Comparison of ENCODE assay signal across 1 mouse cellular context in the genomic region with DNA sequence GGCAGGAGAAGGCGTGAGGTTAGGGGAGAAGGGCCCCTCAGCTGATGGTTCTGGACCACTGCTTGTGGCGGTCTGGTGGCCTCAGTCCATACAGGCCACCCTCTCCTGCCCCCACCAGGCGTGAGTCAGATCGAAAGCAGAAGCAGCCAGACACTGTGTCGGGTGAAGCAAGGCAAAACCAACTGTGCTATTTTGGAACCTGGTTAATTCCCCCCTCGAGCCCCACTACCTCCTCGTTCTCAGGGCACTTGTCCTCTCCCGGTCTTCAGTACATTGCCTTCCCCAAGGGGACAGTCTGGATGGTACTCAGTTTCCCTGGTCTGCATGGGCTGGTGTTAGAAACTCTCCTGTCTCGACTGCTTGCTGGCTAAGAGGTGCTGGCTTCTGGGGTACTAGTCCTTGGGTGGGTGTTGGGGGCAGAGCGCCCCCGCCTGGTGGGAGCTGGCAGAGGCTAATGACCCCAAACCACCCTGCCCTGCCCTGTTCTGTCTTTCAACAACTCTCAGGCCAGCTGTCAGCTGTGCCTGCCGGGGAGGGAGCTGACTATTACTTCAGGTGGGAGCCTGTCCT.
A peak's percentile ranks its signal among the peaks of the same experiment; 100 is the strongest.
TF ChIP-seq lines count a peak whose summit lies in the region.

No protein-coding gene starts in this region.

TF ChIP-seq in CH12.LX, 34 proteins besides CTCF, POLR2A, EP300 and RAD21 (continued from another document):
- TF ChIP-seq ZNF384 (IDR thresholded peaks at IDR 0.05; ENCODE audit: low read depth, low read length) (no peak), IRF4 (IDR thresholded peaks at IDR 0.05; ENCODE audit: low read depth, low read length) (peak; percentile 100), ELF1 (IDR thresholded peaks at IDR 0.05; ENCODE audit: low read depth, low read length) (peak; percentile 51), JUND (conservative IDR thresholded peaks at IDR 0.05; ENCODE audit: low read depth, low read length) (peak; percentile 96), UBTF (IDR thresholded peaks at IDR 0.05; ENCODE audit: low read depth, low read length) (no peak), RCOR1 (conservative IDR thresholded peaks at IDR 0.05; ENCODE audit: low read depth, low read length) (peak; percentile 94; the same call in 1 of the 2 replicates), POLR2AphosphoS2 (IDR thresholded peaks at IDR 0.05; ENCODE audit: low read depth, low read length) (no peak), TCF12 (IDR thresholded peaks at IDR 0.05; ENCODE audit: low read depth, low read length) (peak; percentile 98), MAZ (IDR thresholded peaks at IDR 0.05; ENCODE audit: low read depth, low read length) (peak; percentile 99), E2F4 (IDR thresholded peaks at IDR 0.05; ENCODE audit: insufficient replicate concordance, low read depth, low read length) (no peak), MAFK (IDR thresholded peaks at IDR 0.05; ENCODE audit: insufficient replicate concordance, low read length) (peak; percentile 89), CHD2 (IDR thresholded peaks at IDR 0.05; ENCODE audit: low read length) (peak; percentile 96), BHLHE40 (IDR thresholded peaks at IDR 0.05; ENCODE audit: low read depth, low read length) (peak; percentile 95), MEF2A (IDR thresholded peaks at IDR 0.05; ENCODE audit: borderline replicate concordance, low read depth, low read length) (peak; percentile 100), GABPA (IDR thresholded peaks at IDR 0.05; ENCODE audit: insufficient replicate concordance, low read depth, low read length) (no peak), HCFC1 (IDR thresholded peaks at IDR 0.05; ENCODE audit: low read depth, low read length) (peak; percentile 45; the same call in 1 of the 2 replicates), PAX5 (IDR thresholded peaks at IDR 0.05; ENCODE audit: low read length) (no peak), MAX (IDR thresholded peaks at IDR 0.05; ENCODE audit: low read length) (peak; percentile 74), TBP (conservative IDR thresholded peaks at IDR 0.05; ENCODE audit: low read depth, low read length) (no peak), NRF1 (IDR thresholded peaks at IDR 0.05; ENCODE audit: low read depth, low read length) (peak; percentile 38), ZC3H11A (IDR thresholded peaks at IDR 0.05; ENCODE audit: low read depth, low read length) (no peak), USF2 (conservative IDR thresholded peaks at IDR 0.05; ENCODE audit: low read depth, low read length) (no peak), ETS1 (conservative IDR thresholded peaks at IDR 0.05; ENCODE audit: low read depth, low read length) (peak; percentile 97), SMC3 (IDR thresholded peaks at IDR 0.05; ENCODE audit: low read depth, low read length) (peak; percentile 67), MYC (IDR thresholded peaks at IDR 0.05; ENCODE audit: low read depth, low read length) (peak; percentile 68), JUN (IDR thresholded peaks at IDR 0.05; ENCODE audit: insufficient read depth, low read depth, low read length) (peak; percentile 89), ZMIZ1 (IDR thresholded peaks at IDR 0.05; ENCODE audit: low read depth, low read length) (no peak), MXI1 (IDR thresholded peaks at IDR 0.05; ENCODE audit: low read depth, low read length) (peak; percentile 57; the same call in 1 of the 2 replicates)
TF ChIP-seq in CH12.LX: peak in this region for 20.
